Mouse (Mus musculus) hindbrain, embryonic 14.5 days (tissue): ENCODE measurements around the gene Zfp36l1. TPM values are rescaled to one million over a fixed set of nuclear protein-coding genes. Genes with fewer than 3 reads are reported as not detected.

Experiments used
- ATAC-seq: fragments of 200-750 bp; cut with Nextera tagmentation; 2 replicates; pipeline ENCODE4 v1.8.0; 2017; ENCODE audit warnings: moderate number of reproducible peaks, mild to moderate bottlenecking, moderate TSS enrichment, moderate library complexity; ENCODE audit not compliant: low FRiP score
- DNase-seq: peaks from one replicate; pipeline ENCODE4 v3.0.0-alpha.2; 2015; ENCODE audit warnings: low spot score
- H3K27ac ChIP-seq: fragments of 300-500 bp; sonication (generic); 2 replicates; pipeline ENCODE4 v1.5.1; 2014; ENCODE audit warnings: mild to moderate bottlenecking, moderate library complexity
- H3K27me3 ChIP-seq: fragments of 300-500 bp; sonication (generic); 2 replicates; pipeline ENCODE4 v1.6.1; 2014; ENCODE audit warnings: mild to moderate bottlenecking, low read length, mixed read lengths; ENCODE audit not compliant: control insufficient read depth, insufficient read depth
- H3K36me3 ChIP-seq: fragments of 300-500 bp; sonication (generic); replicated peaks from 2 replicates; pipeline ENCODE4 v1.6.1; 2014; ENCODE audit not compliant: control insufficient read depth, insufficient read depth
- H3K4me1 ChIP-seq: fragments of 300-500 bp; sonication (generic); replicated peaks from 2 replicates; pipeline ENCODE4 v1.6.1; 2014; ENCODE audit warnings: antibody characterized with exemption, low read length, mixed read lengths; ENCODE audit not compliant: control insufficient read depth, insufficient read depth
- H3K4me2 ChIP-seq: fragments of 300-500 bp; sonication (generic); replicated peaks from 2 replicates; pipeline ENCODE4 v1.6.1; 2014; ENCODE audit warnings: mild to moderate bottlenecking, moderate library complexity
- H3K4me3 ChIP-seq: fragments of 300-500 bp; sonication (generic); replicated peaks from 2 replicates; pipeline ENCODE4 v1.5.1; 2014; ENCODE audit warnings: mild to moderate bottlenecking, low read length
- H3K9ac ChIP-seq: fragments of 300-500 bp; sonication (generic); 2 replicates; pipeline ENCODE4 v1.6.1; 2014
- H3K9me3 ChIP-seq: fragments of 300-500 bp; sonication (generic); 2 replicates; pipeline ENCODE4 v1.6.1; 2016; ENCODE audit warnings: low read length; ENCODE audit not compliant: control insufficient read depth
- WGBS: fragments of 180-500 bp; shearing (Covaris S2); extraction: QIAGEN DNeasy Blood & Tissue Kit; methylation state at CpG from one replicate; pipeline ENCODE4 v1.1.7; 2014; 5-methylcytosine and 5-hydroxymethylcytosine counted together
- polyA plus RNA-seq: library from polyadenylated mRNA; unstranded; fragments of >200 nt; fragmentation: Nextera tagmentation; extraction: Ambion mirVana; gene quantifications from 2 replicates; pipeline ENCODE4 v1.2.1, GENCODE M21; 2014

Gene Zfp36l1
- polyA plus RNA-seq, 1 experiment from 2014 or later, result 48.8 TPM

GRCm38 (mm10) chr12:80124211-80124610 lies 11.4 kb upstream of the Zfp36l1 start:
- ATAC-seq, result no peak

GRCm38 (mm10) chr12:80123227-80123803 lies 10.5 kb upstream of the Zfp36l1 start:
- ATAC-seq, result peak; percentile 51; the same call in 1 of the 2 replicates
- DNase-seq, result no peak
- 47% methylated on average over 4 of the region's 4 CpGs for WGBS
- no peak overlapping the region for H3K4me3 ChIP-seq
- no peaks in the 10 kb centered on the region for H3K9me3 ChIP-seq
- H3K27ac ChIP-seq, result peak overlapping the region; percentile 7; the same call in 1 of the 2 replicates
- H3K9ac ChIP-seq, result no peak overlapping the region
- no peaks in the 10 kb centered on the region for H3K27me3 ChIP-seq
- H3K4me2 ChIP-seq, result no peak overlapping the region
- H3K4me1 ChIP-seq, result peaks cover 13% of the 10 kb centered on the region
- peaks cover 11% of the 10 kb centered on the region; the same call in 1 of the 2 replicates for H3K36me3 ChIP-seq

More at GRCm38 (mm10) chr12:80124211-80124610, 11.4 kb upstream of the Zfp36l1 start:
- Histone ChIP-seq H3K27me3 (no peaks in the 10 kb centered on the region), H3K4me3 (no peak overlapping the region), H3K27ac (no peak overlapping the region), H3K9me3 (no peaks in the 10 kb centered on the region), H3K9ac (no peak overlapping the region), H3K36me3 (peaks cover 11% of the 10 kb centered on the region; the same call in 1 of the 2 replicates), H3K4me1 (peaks cover 15% of the 10 kb centered on the region), H3K4me2 (no peak overlapping the region)
- no peak for DNase-seq
- 66% methylated on average over 3 of the region's 3 CpGs for WGBS

- Histone ChIP-seq H3K4me3 (no peak overlapping the region), H3K4me1 (peaks cover 18% of the 10 kb centered on the region), H3K9me3 (no peaks in the 10 kb centered on the region), H3K4me2 (no peak overlapping the region), H3K27ac (no peak overlapping the region), H3K27me3 (no peaks in the 10 kb centered on the region), H3K36me3 (peaks cover 11% of the 10 kb centered on the region; the same call in 1 of the 2 replicates), H3K9ac (no peak overlapping the region)
- DNase-seq (no peak), ATAC-seq (no peak)
- WGBS, result 81% methylated on average over 1 of the region's 1 CpGs
Measured at GRCm38 (mm10) chr12:80121438-80121837, 8.6 kb upstream of the Zfp36l1 start.

GRCm38 (mm10) chr12:80118588-80118987 lies 5.8 kb upstream of the Zfp36l1 start:
- H3K27ac ChIP-seq, result no peak overlapping the region
- ATAC-seq, result no peak
- WGBS, result 97% methylated on average over 1 of the region's 1 CpGs

GRCm38 (mm10) chr12:80116206-80117112 lies 3.6 kb upstream of the Zfp36l1 start:
- DNase-seq (no peak), ATAC-seq (no peak)
- Histone ChIP-seq H3K27me3 (peaks cover 25% of the 10 kb centered on the region), H3K27ac (peak overlapping the region; percentile 90), H3K4me1 (peaks cover 15% of the 10 kb centered on the region; the same call in 1 of the 2 replicates), H3K4me2 (peak overlapping the region; percentile 89), H3K9ac (peak overlapping the region; percentile 80), H3K9me3 (no peaks in the 10 kb centered on the region), H3K4me3 (peak overlapping the region; percentile 66), H3K36me3 (peaks cover 11% of the 10 kb centered on the region; the same call in 1 of the 2 replicates)
- 26% methylated on average over 18 of the region's 18 CpGs for WGBS

More at GRCm38 (mm10) chr12:80118588-80118987, 5.8 kb upstream of the Zfp36l1 start:
- no peak overlapping the region for H3K4me2 ChIP-seq
- peaks cover 24% of the 10 kb centered on the region for H3K4me1 ChIP-seq
- H3K9ac ChIP-seq, result no peak overlapping the region
- DNase-seq, result no peak
- H3K36me3 ChIP-seq, result peaks cover 11% of the 10 kb centered on the region; the same call in 1 of the 2 replicates
- no peaks in the 10 kb centered on the region for H3K9me3 ChIP-seq
- H3K27me3 ChIP-seq, result peaks cover 11% of the 10 kb centered on the region
- H3K4me3 ChIP-seq, result no peak overlapping the region

- DNase-seq, result no peak
- H3K4me2 ChIP-seq, result peak overlapping the region; percentile 89
- H3K9ac ChIP-seq, result peak overlapping the region; percentile 80
- H3K36me3 ChIP-seq, result peaks cover 10% of the 10 kb centered on the region; the same call in 1 of the 2 replicates
- under 1% methylated on average over 30 of the region's 30 CpGs for WGBS
- peak overlapping the region; percentile 66 for H3K4me3 ChIP-seq
- H3K9me3 ChIP-seq, result no peaks in the 10 kb centered on the region
- peak; percentile 43 for ATAC-seq
- peaks cover 15% of the 10 kb centered on the region; the same call in 1 of the 2 replicates for H3K4me1 ChIP-seq
- peaks cover 25% of the 10 kb centered on the region for H3K27me3 ChIP-seq
- H3K27ac ChIP-seq, result peak overlapping the region; percentile 90
Measured at GRCm38 (mm10) chr12:80115863-80116194, 3.0 kb upstream of the Zfp36l1 start.

GRCm38 (mm10) chr12:80115142-80115862 lies 2.5 kb upstream of the Zfp36l1 start:
- ATAC-seq (peak; percentile 86), DNase-seq (peak; percentile 79)
- H3K27me3 ChIP-seq, result peaks cover 28% of the 10 kb centered on the region
- WGBS, result under 1% methylated on average over 63 of the region's 71 CpGs
- H3K27ac ChIP-seq, result peak overlapping the region; percentile 90
- H3K4me3 ChIP-seq, result peak overlapping the region; percentile 66
- peak overlapping the region; percentile 80 for H3K9ac ChIP-seq
- H3K9me3 ChIP-seq, result no peaks in the 10 kb centered on the region
- peaks cover 16% of the 10 kb centered on the region; the same call in 1 of the 2 replicates for H3K4me1 ChIP-seq
- peaks cover 9% of the 10 kb centered on the region; the same call in 1 of the 2 replicates for H3K36me3 ChIP-seq
- peak overlapping the region; percentile 89 for H3K4me2 ChIP-seq

GRCm38 (mm10) chr12:80114892-80115141 lies 2.0 kb upstream of the Zfp36l1 start:
- Histone ChIP-seq H3K27ac (peak overlapping the region; percentile 90), H3K4me1 (peaks cover 20% of the 10 kb centered on the region; the same call in 1 of the 2 replicates), H3K4me3 (peak overlapping the region; percentile 66), H3K9ac (peak overlapping the region; percentile 80), H3K27me3 (peaks cover 29% of the 10 kb centered on the region), H3K9me3 (no peaks in the 10 kb centered on the region), H3K36me3 (peaks cover 13% of the 10 kb centered on the region; the same call in 1 of the 2 replicates), H3K4me2 (peak overlapping the region; percentile 89)
- no peak for DNase-seq
- no peak for ATAC-seq
- WGBS, result 0% methylated on average over 8 of the region's 8 CpGs
